Mouse (Mus musculus) small intestine, adult 2 months (tissue): ENCODE data around the gene Depdc7. TPM values are rescaled to one million over a fixed set of nuclear protein-coding genes. Genes with fewer than 3 reads are reported as not detected.

ENCODE experiments used
- H3K27ac ChIP-seq: fragments of 200-500 bp; 2 replicates; pipeline ENCODE4 v1.5.1; 2012; ENCODE audit warnings: low read depth, low read length, control low read depth, inconsistent platforms; ENCODE audit not compliant: insufficient read depth
- H3K27me3 ChIP-seq: fragments of 200-500 bp; 2 replicates; pipeline ENCODE4 v1.6.1; 2012; ENCODE audit warnings: mild to moderate bottlenecking, moderate library complexity, low read length, inconsistent platforms; ENCODE audit not compliant: control insufficient read depth, insufficient read depth
- H3K36me3 ChIP-seq: fragments of 200-500 bp; 2 replicates; pipeline ENCODE4 v1.6.1; 2012; ENCODE audit warnings: mild to moderate bottlenecking, low read length, control low read depth, inconsistent platforms; ENCODE audit not compliant: control insufficient read depth, insufficient read depth
- H3K4me1 ChIP-seq: fragments of 200-500 bp; 2 replicates; pipeline ENCODE4 v1.6.1; 2012; ENCODE audit warnings: low read length, inconsistent platforms, mixed read lengths; ENCODE audit not compliant: control insufficient read depth, insufficient read depth, insufficient read length
- H3K4me3 ChIP-seq: fragments of 200-500 bp; 2 replicates; pipeline ENCODE4 v1.5.1; 2012; ENCODE audit warnings: low read depth, mild to moderate bottlenecking, control low read depth, inconsistent platforms, low read length, moderate library complexity
- CTCF ChIP-seq: fragments of 200-500 bp; IDR thresholded peaks from 2 replicates; pipeline ENCODE4 v1.5.1; 2012; ENCODE audit warnings: low read depth, mild to moderate bottlenecking, control low read depth, inconsistent platforms, low read length, moderate library complexity, mixed read lengths; ENCODE audit not compliant: insufficient replicate concordance, insufficient read length; ENCODE audit errors: extremely low read depth
- POLR2A ChIP-seq: fragments of 200-500 bp; IDR thresholded peaks from 2 replicates; pipeline ENCODE4 v1.6.1; 2012; ENCODE audit warnings: low read depth, mild to moderate bottlenecking, control low read depth, inconsistent platforms, low read length, moderate library complexity
- WGBS: fragments of 180-500 bp; shearing (Covaris S2); methylation state at CpG from one replicate; pipeline ENCODE4 v1.1.7; 2018; 5-methylcytosine and 5-hydroxymethylcytosine counted together
- polyA plus RNA-seq: library from polyadenylated mRNA; depleted of rRNA; stranded (reverse); fragments of >200 nt; gene quantifications from 2 replicates; pipeline ENCODE4 v1.2.3, GENCODE M21; 2012

The Depdc7 gene
- polyA plus RNA-seq, 1 experiment: 15.7 TPM

DNA sequence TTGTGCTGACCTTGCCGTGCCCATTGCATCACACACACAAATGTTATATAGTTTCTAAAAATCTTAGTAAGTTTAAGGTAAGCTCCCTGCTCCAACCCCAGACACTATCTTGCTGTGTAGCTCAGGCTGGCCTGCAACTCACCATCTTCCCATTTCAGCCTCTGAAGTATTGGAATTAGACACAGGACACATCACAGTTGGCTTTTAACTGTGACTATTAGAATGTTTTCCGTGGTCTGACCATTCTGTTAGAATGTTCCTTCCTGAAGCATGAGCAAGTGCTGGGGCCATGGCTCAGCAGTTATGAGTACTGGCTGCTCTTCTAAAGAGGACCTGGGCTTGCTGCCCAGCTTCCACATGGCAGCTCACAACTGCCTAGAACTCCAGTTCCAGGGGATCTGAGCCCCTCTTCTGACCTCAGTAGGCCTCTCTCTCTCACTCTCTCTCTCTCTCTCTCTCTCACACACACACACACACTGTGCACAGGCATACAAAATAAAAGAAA is 25.4 kb downstream of the Depdc7 start:
- Histone ChIP-seq H3K4me3 (no peak overlapping the region), H3K4me1 (peaks cover 4% of the 10 kb centered on the region; the same call in 1 of the 2 replicates), H3K36me3 (peaks cover 4% of the 10 kb centered on the region; the same call in 1 of the 2 replicates), H3K27ac (no peak overlapping the region), H3K27me3 (no peaks in the 10 kb centered on the region)
- 81% methylated on average over 2 of the region's 2 CpGs for WGBS
- TF ChIP-seq POLR2A (no peak), CTCF (no peak)

DNA sequence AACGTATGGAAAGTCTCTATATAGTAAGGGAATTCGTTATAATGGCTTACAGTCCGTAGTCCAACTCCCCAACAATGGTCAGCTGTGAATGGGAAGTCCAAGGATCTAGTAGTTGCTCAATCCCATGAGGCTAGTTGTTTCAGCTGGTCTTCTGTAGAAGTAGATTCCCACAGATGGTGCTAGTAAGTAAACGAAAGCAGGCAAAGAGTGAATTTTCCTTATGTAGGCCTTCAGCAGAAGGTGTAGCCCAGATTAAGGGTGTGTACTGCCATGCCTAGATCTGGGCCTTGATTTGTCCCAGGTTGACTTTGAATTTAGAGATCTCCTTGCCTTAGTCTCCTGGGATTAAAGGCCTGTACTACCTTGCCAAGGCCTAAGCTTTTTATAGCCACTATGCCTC is 26.4 kb downstream of the Depdc7 start, which contains the start of gene Pin1rt1:
TSS of gene Pin1rt1 (minus strand) at position 101 of the 400 bp plus-strand sequence.
- H3K4me1 ChIP-seq: peaks cover 4% of the 10 kb centered on the region
- no peaks in the 10 kb centered on the region for H3K27me3 ChIP-seq
- WGBS: 81% methylated on average over 4 of the region's 4 CpGs
- TF ChIP-seq POLR2A (no peak), CTCF (no peak)
- no peak within 1 kb of the TSS for H3K4me3 ChIP-seq
- 0 out of 2 replicates have a peak, but pooled peaks cover 2% of the 10 kb centered on the region for H3K36me3 ChIP-seq
- no peak within 1 kb of the TSS for H3K27ac ChIP-seq

GRCm38 (mm10) chr2:104714254-104714691 is 28.4 kb downstream of the Depdc7 start:
- no peak overlapping the region for H3K27ac ChIP-seq
- no peaks in the 10 kb centered on the region for H3K36me3 ChIP-seq
- TF ChIP-seq CTCF (no peak), POLR2A (no peak)
- peaks cover 4% of the 10 kb centered on the region for H3K4me1 ChIP-seq
- no peak overlapping the region for H3K4me3 ChIP-seq
- WGBS: 49% methylated on average over 15 of the region's 15 CpGs
- H3K27me3 ChIP-seq: no peaks in the 10 kb centered on the region

- WGBS: 3% methylated on average over 7 of the region's 7 CpGs
- TF ChIP-seq CTCF (no peak), POLR2A (no peak)
- Histone ChIP-seq H3K4me3 (peak overlapping the region; percentile 96), H3K36me3 (no peaks in the 10 kb centered on the region), H3K4me1 (peaks cover 4% of the 10 kb centered on the region), H3K27ac (no peak overlapping the region), H3K27me3 (no peaks in the 10 kb centered on the region)
These were observed 30.2 kb downstream of the Depdc7 start for GRCm38 (mm10) chr2:104712486-104712809.

GRCm38 (mm10) chr2:104711585-104712485 is 30.8 kb downstream of the Depdc7 start, which contains the start of gene Tcp11l1:
Tcp11l1 (minus strand) TSS chr2:104712169.
- Histone ChIP-seq H3K4me1 (peaks cover 4% of the 10 kb centered on the region), H3K36me3 (no peaks in the 10 kb centered on the region), H3K27ac (0 out of 2 replicates have a peak within 1 kb of the TSS, but pooled peaks have one; percentile 19), H3K4me3 (peak within 1 kb of the TSS; percentile 96), H3K27me3 (no peaks in the 10 kb centered on the region)
- under 1% methylated on average over 92 of the region's 99 CpGs for WGBS
- no peak for TF ChIP-seq CTCF
- no peak for TF ChIP-seq POLR2A

DNA sequence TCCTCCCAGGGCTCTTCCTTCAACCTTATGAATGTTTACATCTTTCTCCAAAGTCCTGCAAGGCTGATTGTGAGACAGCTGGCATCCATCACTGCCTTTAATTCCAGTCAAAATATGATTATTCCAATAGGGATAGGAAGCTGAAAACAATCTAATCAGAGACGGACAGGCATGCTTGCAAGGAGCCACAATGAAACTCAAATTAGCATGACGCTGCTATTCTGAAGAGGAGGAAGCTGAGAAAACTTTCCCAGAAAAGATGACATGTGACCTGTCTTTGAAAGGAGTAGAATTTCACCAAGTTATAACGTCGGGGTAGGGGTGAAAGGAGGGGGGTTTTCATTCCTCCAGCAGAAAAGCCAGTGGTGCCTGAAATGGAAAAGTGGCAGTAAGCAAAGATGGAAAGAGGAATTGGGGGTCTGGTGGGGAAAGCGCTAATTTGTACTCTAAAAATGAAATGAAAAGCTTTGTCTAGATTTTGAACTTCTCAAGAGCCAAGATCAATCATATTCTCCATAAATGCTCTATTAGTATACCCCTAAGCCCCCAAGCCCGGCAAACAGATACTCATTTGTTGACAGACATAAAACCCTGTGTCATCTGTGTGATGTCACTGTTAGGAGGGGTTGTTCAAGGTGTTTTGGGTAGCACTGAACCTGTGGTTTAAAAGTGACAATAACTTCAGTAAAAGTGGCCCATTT is 31.9 kb downstream of the Depdc7 start:
- H3K4me3 ChIP-seq: no peak overlapping the region
- no peaks in the 10 kb centered on the region for H3K27me3 ChIP-seq
- H3K4me1 ChIP-seq: peaks cover 4% of the 10 kb centered on the region
- TF ChIP-seq CTCF (no peak), POLR2A (no peak)
- no peak overlapping the region for H3K27ac ChIP-seq
- no peaks in the 10 kb centered on the region for H3K36me3 ChIP-seq
- 32% methylated on average over 6 of the region's 6 CpGs for WGBS

- WGBS: 67% methylated on average over 6 of the region's 6 CpGs
- no peaks in the 10 kb centered on the region for H3K27me3 ChIP-seq
- H3K36me3 ChIP-seq: no peaks in the 10 kb centered on the region
- no peak overlapping the region for H3K4me3 ChIP-seq
- peaks cover 4% of the 10 kb centered on the region for H3K4me1 ChIP-seq
- TF ChIP-seq CTCF: no peak
- no peak for TF ChIP-seq POLR2A
- no peak overlapping the region for H3K27ac ChIP-seq
These were observed 32.8 kb downstream of the Depdc7 start for GRCm38 (mm10) chr2:104709786-104710337.
